Mouse (Mus musculus) MEL (cell line): ENCODE results near the gene Fam196b. TPM values are rescaled to one million over a fixed set of nuclear protein-coding genes. Genes with fewer than 3 reads are reported as not detected.

ENCODE experiments used
- DNase-seq: peaks from one replicate; pipeline ENCODE4 v3.0.0; 2011; ENCODE audit warnings: low read depth, low spot score
- H3K27ac ChIP-seq: 2 replicates; pipeline ENCODE4 v1.5.1; 2012; ENCODE audit warnings: low read depth, mild to moderate bottlenecking, control low read depth, low read length, moderate library complexity; ENCODE audit not compliant: control insufficient read depth
- H3K27me3 ChIP-seq, 2 experiments: fragments of 150-350 bp in 1 of 2; sonication (generic) in 1 of 2; 2 replicates each; pipeline ENCODE4 v1.6.1; 2012; ENCODE audit warnings: low read length in 2 of 2, mild to moderate bottlenecking in 2 of 2, improper control_type of control experiment in 1 of 2, moderate library complexity in 1 of 2; ENCODE audit not compliant: insufficient read depth in 2 of 2, control insufficient read depth in 1 of 2
- H3K36me3 ChIP-seq, 2 experiments: 2 replicates each; pipeline ENCODE4 v1.6.1; 2012 to 2014; ENCODE audit warnings: low read length in 2 of 2, improper control_type of control experiment in 1 of 2, inconsistent platforms in 1 of 2, mild to moderate bottlenecking in 1 of 2; ENCODE audit not compliant: insufficient read depth in 2 of 2, control insufficient read depth in 1 of 2
- H3K4me1 ChIP-seq, 2 experiments: fragments of 150-350 bp in 1 of 2; sonication (generic) in 1 of 2; 2 replicates each; pipeline ENCODE4 v1.6.1; 2012; ENCODE audit warnings: low read length in 2 of 2, improper control_type of control experiment in 1 of 2, mild to moderate bottlenecking in 1 of 2; ENCODE audit not compliant: insufficient read depth in 2 of 2, control insufficient read depth in 1 of 2
- H3K4me3 ChIP-seq, 2 experiments: fragments of 150-350 bp in 1 of 2; sonication (generic) in 1 of 2; 2 replicates each; pipeline ENCODE4 v1.5.1; 2012; ENCODE audit warnings: low read depth in 2 of 2, low read length in 2 of 2, mild to moderate bottlenecking in 2 of 2, moderate library complexity in 2 of 2, control low read depth in 1 of 2, improper control_type of control experiment in 1 of 2; ENCODE audit not compliant: control insufficient read depth in 1 of 2, insufficient read depth in 1 of 2
- H3K79me2 ChIP-seq: 2 replicates; pipeline ENCODE4 v1.6.1; 2012; ENCODE audit warnings: mild to moderate bottlenecking, low read length, moderate library complexity; ENCODE audit not compliant: control insufficient read depth, poor library complexity, insufficient read depth
- H3K9ac ChIP-seq: 2 replicates; pipeline ENCODE4 v1.6.1; 2012; ENCODE audit warnings: low read depth, mild to moderate bottlenecking, control low read depth, low read length, moderate library complexity; ENCODE audit not compliant: control insufficient read depth, poor library complexity, severe bottlenecking
- H3K9me3 ChIP-seq: fragments of 150-350 bp; sonication (generic); replicated peaks from 2 replicates; pipeline ENCODE4 v1.6.1; 2012; ENCODE audit warnings: mild to moderate bottlenecking, low read length, improper control_type of control experiment, moderate library complexity; ENCODE audit not compliant: insufficient read depth
- CHD1 ChIP-seq: IDR thresholded peaks from 2 replicates; pipeline ENCODE4 v1.6.1; 2012; ENCODE audit warnings: low read depth, mild to moderate bottlenecking, inconsistent platforms, low read length, improper control_type of control experiment
- CHD2 ChIP-seq: IDR thresholded peaks from 2 replicates; pipeline ENCODE4 v1.6.1; 2011; ENCODE audit warnings: low read length, improper control_type of control experiment
- E2F4 ChIP-seq: IDR thresholded peaks from 2 replicates; pipeline ENCODE4 v1.6.1; 2011; ENCODE audit warnings: low read depth, low read length, improper control_type of control experiment, borderline replicate concordance
- ELF1 ChIP-seq: IDR thresholded peaks from 2 replicates; pipeline ENCODE4 v1.6.1; 2014; ENCODE audit warnings: low read depth, mild to moderate bottlenecking, inconsistent platforms, low read length, improper control_type of control experiment, moderate library complexity
- EP300 ChIP-seq, 2 experiments: IDR thresholded peaks; 2 replicates each; pipeline ENCODE4 v1.6.1; 2011; ENCODE audit warnings: improper control_type of control experiment in 2 of 2, low read length in 2 of 2, low read depth in 1 of 2, mild to moderate bottlenecking in 1 of 2
- ETS1 ChIP-seq: IDR thresholded peaks from 2 replicates; pipeline ENCODE4 v1.6.1; 2012; ENCODE audit warnings: low read depth, mild to moderate bottlenecking, inconsistent platforms, low read length, improper control_type of control experiment, moderate library complexity
- GATA1 ChIP-seq: IDR thresholded peaks from 2 replicates; pipeline ENCODE4 v1.6.1; 2011; ENCODE audit warnings: low read depth, low read length, improper control_type of control experiment
- HCFC1 ChIP-seq: IDR thresholded peaks from 2 replicates; pipeline ENCODE4 v1.6.1; 2012; ENCODE audit warnings: low read depth, mild to moderate bottlenecking, inconsistent platforms, low read length, improper control_type of control experiment, moderate library complexity
- JUND ChIP-seq: IDR thresholded peaks from 2 replicates; pipeline ENCODE4 v1.6.1; 2011; ENCODE audit warnings: low read depth, mild to moderate bottlenecking, improper control_type of control experiment, low read length
- MAFK ChIP-seq: IDR thresholded peaks from 2 replicates; pipeline ENCODE4 v1.6.1; 2011; ENCODE audit warnings: low read depth, mild to moderate bottlenecking, low read length, improper control_type of control experiment, borderline replicate concordance
- MAZ ChIP-seq: IDR thresholded peaks from 2 replicates; pipeline ENCODE4 v1.6.1; 2012; ENCODE audit warnings: low read depth, mild to moderate bottlenecking, inconsistent platforms, low read length, improper control_type of control experiment
- MEF2A ChIP-seq: IDR thresholded peaks from 2 replicates; pipeline ENCODE4 v1.6.1; 2014; ENCODE audit warnings: low read depth, mild to moderate bottlenecking, inconsistent platforms, low read length, improper control_type of control experiment; ENCODE audit not compliant: poor library complexity, insufficient replicate concordance, severe bottlenecking; ENCODE audit errors: extremely low read depth
- MXI1 ChIP-seq: IDR thresholded peaks from 2 replicates; pipeline ENCODE4 v1.6.1; 2011; ENCODE audit warnings: mild to moderate bottlenecking, low read depth, low read length, improper control_type of control experiment
- MYB ChIP-seq: IDR thresholded peaks from 2 replicates; pipeline ENCODE4 v1.6.1; 2011; ENCODE audit warnings: mild to moderate bottlenecking, low read depth, low read length, improper control_type of control experiment
- MYC ChIP-seq: IDR thresholded peaks from 2 replicates; pipeline ENCODE4 v1.6.1; 2011; ENCODE audit warnings: low read depth, mild to moderate bottlenecking, low read length, improper control_type of control experiment, moderate library complexity
- NELFE ChIP-seq: IDR thresholded peaks from 2 replicates; pipeline ENCODE4 v1.6.1; 2011; ENCODE audit warnings: low read depth, low read length, improper control_type of control experiment
- POLR2AphosphoS5 ChIP-seq: IDR thresholded peaks from 2 replicates; pipeline ENCODE4 v1.6.1; 2012; ENCODE audit warnings: low read depth, borderline replicate concordance, mild to moderate bottlenecking, inconsistent platforms, low read length, moderate library complexity, mixed read lengths
- RAD21 ChIP-seq: IDR thresholded peaks from 2 replicates; pipeline ENCODE4 v1.6.1; 2011; ENCODE audit warnings: mild to moderate bottlenecking, low read depth, low read length, improper control_type of control experiment
- RCOR1 ChIP-seq: IDR thresholded peaks from 2 replicates; pipeline ENCODE4 v1.6.1; 2012; ENCODE audit warnings: low read depth, mild to moderate bottlenecking, inconsistent platforms, low read length, improper control_type of control experiment
- SIN3A ChIP-seq: IDR thresholded peaks from 2 replicates; pipeline ENCODE4 v1.6.1; 2012; ENCODE audit warnings: low read length, improper control_type of control experiment, inconsistent platforms
- SMC3 ChIP-seq: IDR thresholded peaks from 2 replicates; pipeline ENCODE4 v1.6.1; 2011; ENCODE audit warnings: low read depth, low read length, improper control_type of control experiment
- TAL1 ChIP-seq: IDR thresholded peaks from 2 replicates; pipeline ENCODE4 v1.6.1; 2012; ENCODE audit warnings: mild to moderate bottlenecking, inconsistent platforms, low read length, moderate library complexity, mixed read lengths
- TCF12 ChIP-seq: IDR thresholded peaks from 2 replicates; pipeline ENCODE4 v1.6.1; 2014; ENCODE audit warnings: low read depth, mild to moderate bottlenecking, inconsistent platforms, low read length, improper control_type of control experiment, moderate library complexity
- ZC3H11A ChIP-seq: IDR thresholded peaks from 2 replicates; pipeline ENCODE4 v1.6.1; 2012; ENCODE audit warnings: low read depth, mild to moderate bottlenecking, inconsistent platforms, low read length, improper control_type of control experiment
- ZKSCAN1 ChIP-seq: IDR thresholded peaks from 2 replicates; pipeline ENCODE4 v1.6.1; 2012; ENCODE audit warnings: low read depth, mild to moderate bottlenecking, inconsistent platforms, low read length, improper control_type of control experiment, moderate library complexity
- ZNF384 ChIP-seq: IDR thresholded peaks from 2 replicates; pipeline ENCODE4 v1.6.1; 2012; ENCODE audit warnings: low read depth, mild to moderate bottlenecking, inconsistent platforms, low read length, improper control_type of control experiment
- polyA plus RNA-seq, 2 experiments: library from polyadenylated mRNA; stranded (reverse) in 1 of 2; unstranded in 1 of 2; fragments of >175 nt in 1 of 2; fragments of >200 nt in 1 of 2; gene quantifications; 2 replicates each; pipeline versions ENCODE4 v1.2.1 to v1.2.4; 2012; ENCODE audit warnings: low replicate concordance in 2 of 2, low read depth in 1 of 2; ENCODE audit not compliant: insufficient read length in 2 of 2, insufficient read depth in 1 of 2, missing spikeins in 1 of 2
- total RNA-seq: library from RNA; depleted of rRNA; stranded (reverse); fragments of 300-350 nt; gene quantifications from 2 replicates; pipeline ENCODE4 v1.2.3, GENCODE M21; 2012

Fam196b gene
- total and polyA plus RNA-seq, 3 experiments: 0.10 to 0.23 TPM; not detected in 1

GRCm38 (mm10) chr11:34398555-34398954 lies 83.9 kb downstream of the Fam196b start:
- H3K9me3 ChIP-seq: no peaks in the 10 kb centered on the region
- peaks cover 0 to 23% of the 10 kb centered on the region in 2 experiments; a peak in 3 of 4 replicates for H3K36me3 ChIP-seq
- H3K4me1 ChIP-seq: peaks cover 12 to 17% of the 10 kb centered on the region in 2 experiments
- H3K79me2 ChIP-seq: no peaks in the 10 kb centered on the region
- TF ChIP-seq EP300 (IDR thresholded peaks at IDR 0.05; ENCODE audit: low read depth in 1 of 2, low read length in 2 of 2): peak; percentile 63 to 80
- 0 out of 2 replicates have a peak, but pooled peaks have one; percentile 12 for TF ChIP-seq TAL1
- TF ChIP-seq ETS1: 0 out of 2 replicates have a peak, but pooled peaks have one; percentile 48
- 0 out of 2 replicates have a peak, but pooled peaks have one; percentile 44 for TF ChIP-seq HCFC1
- TF ChIP-seq MEF2A: no peak
- TF ChIP-seq MXI1: no peak
- TF ChIP-seq MYB: no peak
- TF ChIP-seq CHD2: no peak
- TF ChIP-seq GATA1: peak; percentile 73
- 0 out of 2 replicates have a peak, but pooled peaks have one; percentile 31 for TF ChIP-seq SIN3A
- peak; percentile 46; the same call in 1 of the 2 replicates for TF ChIP-seq TCF12
- peak; percentile 81 for TF ChIP-seq ELF1
- TF ChIP-seq ZNF384: no peak
- TF ChIP-seq MAZ: no peak
- no peak for TF ChIP-seq MAFK
- TF ChIP-seq JUND: no peak
- TF ChIP-seq RCOR1: peak; percentile 58; the same call in 1 of the 2 replicates
- 0 out of 2 replicates have a peak, but pooled peaks have one; percentile 34 for TF ChIP-seq MYC
- no peak for TF ChIP-seq E2F4
- TF ChIP-seq, all 39 proteins: peak for 10
- H3K4me3 ChIP-seq: no peak overlapping the region
- H3K27ac ChIP-seq: peak overlapping the region; percentile 42
- no peak overlapping the region for H3K9ac ChIP-seq
- H3K27me3 ChIP-seq: no peaks in the 10 kb centered on the region
- DNase-seq: peak; percentile 67

- H3K4me3 ChIP-seq: no peak overlapping the region
- H3K27me3 ChIP-seq: no peaks in the 10 kb centered on the region
- H3K79me2 ChIP-seq: no peaks in the 10 kb centered on the region
- no peaks in the 10 kb centered on the region for H3K9me3 ChIP-seq
- peaks cover 12 to 17% of the 10 kb centered on the region in 2 experiments for H3K4me1 ChIP-seq
- no peak overlapping the region for H3K27ac ChIP-seq
- no peak for DNase-seq
- no peak for TF ChIP-seq SMC3
- TF ChIP-seq TAL1: no peak
- no peak for TF ChIP-seq MEF2A
- no peak for TF ChIP-seq ETS1
- TF ChIP-seq GATA1: no peak
- no peak for TF ChIP-seq MAZ
- TF ChIP-seq SIN3A: no peak
- TF ChIP-seq POLR2AphosphoS5: no peak
- no peak for TF ChIP-seq MYB
- TF ChIP-seq NELFE: no peak
- TF ChIP-seq CHD2: no peak
- no peak for TF ChIP-seq CHD1
- TF ChIP-seq ELF1: no peak
- TF ChIP-seq ZKSCAN1: no peak
- no peak for TF ChIP-seq E2F4
- TF ChIP-seq RAD21: no peak
- TF ChIP-seq JUND: no peak
- no peak for TF ChIP-seq ZC3H11A
- peaks cover 0 to 23% of the 10 kb centered on the region in 2 experiments for H3K36me3 ChIP-seq
- H3K9ac ChIP-seq: no peak overlapping the region
These were observed 86.7 kb downstream of the Fam196b start for GRCm38 (mm10) chr11:34401343-34401742.
